Mouse (Mus musculus): ENCODE data around the gene Ccr10.

Gene Ccr10

GRCm38 (mm10) chr11:101188166-101188805, 13.0 kb upstream of the Ccr10 start:
- no peak for DNase-seq (ENCODE audit: low spot score)

- DNase-seq (ENCODE audit: low spot score) = no peak
Measured at GRCm38 (mm10) chr11:101187541-101187940, 12.3 kb upstream of the Ccr10 start.

- DNase-seq (ENCODE audit: low spot score) = no peak
Measured at GRCm38 (mm10) chr11:101186526-101187247, 11.4 kb upstream of the Ccr10 start.

GRCm38 (mm10) chr11:101185441-101185840, 10.2 kb upstream of the Ccr10 start:
- no peak for DNase-seq (ENCODE audit: low spot score)

GRCm38 (mm10) chr11:101184984-101185383, 9.7 kb upstream of the Ccr10 start:
- DNase-seq (ENCODE audit: low spot score) = no peak

- DNase-seq (ENCODE audit: low spot score) = no peak
Measured at GRCm38 (mm10) chr11:101182771-101183517, 7.7 kb upstream of the Ccr10 start.

GRCm38 (mm10) chr11:101181961-101182360, 6.7 kb upstream of the Ccr10 start:
- no peak for DNase-seq (ENCODE audit: low spot score)

- peak; percentile 80 for DNase-seq (ENCODE audit: low spot score)
Measured at GRCm38 (mm10) chr11:101180846-101181740, 5.8 kb upstream of the Ccr10 start.

GRCm38 (mm10) chr11:101180261-101180660, 5.0 kb upstream of the Ccr10 start:
- no peak for DNase-seq (ENCODE audit: low spot score)

GRCm38 (mm10) chr11:101179306-101179705, 4.1 kb upstream of the Ccr10 start:
- no peak for DNase-seq (ENCODE audit: low spot score)

- no peak for DNase-seq (ENCODE audit: low spot score)
Measured at GRCm38 (mm10) chr11:101178061-101179058, 3.1 kb upstream of the Ccr10 start.

- no peak for DNase-seq (ENCODE audit: low spot score)
Measured at GRCm38 (mm10) chr11:101176933-101177773, 1.9 kb upstream of the Ccr10 start.

GRCm38 (mm10) chr11:101176117-101176691, 961 bp upstream of the Ccr10 start:
- DNase-seq (ENCODE audit: low spot score) = no peak

- DNase-seq (ENCODE audit: low spot score) = no peak
Measured at GRCm38 (mm10) chr11:101175636-101176116, 433 bp upstream of the Ccr10 start.

GRCm38 (mm10) chr11:101174389-101174745, 876 bp downstream of the Ccr10 start:
- DNase-seq (ENCODE audit: low spot score) = no peak

- DNase-seq (ENCODE audit: low spot score) = no peak
Measured at GRCm38 (mm10) chr11:101173631-101174388, 1.4 kb downstream of the Ccr10 start.

- DNase-seq (ENCODE audit: low spot score) = no peak
Measured at GRCm38 (mm10) chr11:101173112-101173511, 2.1 kb downstream of the Ccr10 start.

GRCm38 (mm10) chr11:101172434-101172815, 2.8 kb downstream of the Ccr10 start:
- no peak for DNase-seq (ENCODE audit: low spot score)

Measured in adipocyte (in vitro differentiated cells).